Mouse (Mus musculus) thymus, postnatal 14 days (tissue): Measurements from ENCODE around the gene Kif26b.

ENCODE experiments used
- DNase-seq: peaks from one replicate; pipeline ENCODE4 v3.0.0; 2021

Gene Kif26b

GRCm38 (mm10) chr1:178667808-178668207 is 138.9 kb downstream of the Kif26b start:
- no peak for DNase-seq

GRCm38 (mm10) chr1:178668907-178669306 is 140.0 kb downstream of the Kif26b start:
- DNase-seq = no peak

- no peak for DNase-seq
Observed at GRCm38 (mm10) chr1:178673051-178673450, 144.1 kb downstream of the Kif26b start.

- no peak for DNase-seq
Observed at GRCm38 (mm10) chr1:178673506-178673905, 144.6 kb downstream of the Kif26b start.

- DNase-seq = no peak
Observed at GRCm38 (mm10) chr1:178675542-178676252, 146.8 kb downstream of the Kif26b start.

GRCm38 (mm10) chr1:178677160-178677559 is 148.2 kb downstream of the Kif26b start:
- DNase-seq = no peak

- no peak for DNase-seq
Observed at GRCm38 (mm10) chr1:178677630-178678221, 148.8 kb downstream of the Kif26b start.

GRCm38 (mm10) chr1:178683631-178684030 is 154.7 kb downstream of the Kif26b start:
- DNase-seq = no peak

- DNase-seq = no peak
Observed at GRCm38 (mm10) chr1:178684991-178685680, 156.2 kb downstream of the Kif26b start.

GRCm38 (mm10) chr1:178686881-178687280 is 158.0 kb downstream of the Kif26b start:
- no peak for DNase-seq

GRCm38 (mm10) chr1:178689512-178689911 is 160.6 kb downstream of the Kif26b start:
- no peak for DNase-seq

GRCm38 (mm10) chr1:178691679-178692078 is 162.8 kb downstream of the Kif26b start:
- no peak for DNase-seq

- no peak for DNase-seq
Observed at GRCm38 (mm10) chr1:178700102-178700501, 171.2 kb downstream of the Kif26b start.

- DNase-seq = no peak
Observed at GRCm38 (mm10) chr1:178703496-178703895, 174.6 kb downstream of the Kif26b start.

- DNase-seq = no peak
Observed at GRCm38 (mm10) chr1:178707925-178708351, 179.0 kb downstream of the Kif26b start.

- no peak for DNase-seq
Observed at GRCm38 (mm10) chr1:178708356-178708755, 179.4 kb downstream of the Kif26b start.

GRCm38 (mm10) chr1:178712189-178712873 is 183.4 kb downstream of the Kif26b start:
- DNase-seq = no peak

GRCm38 (mm10) chr1:178714209-178714608 is 185.3 kb downstream of the Kif26b start:
- DNase-seq = no peak

- no peak for DNase-seq
Observed at GRCm38 (mm10) chr1:178716411-178716810, 187.5 kb downstream of the Kif26b start.

- no peak for DNase-seq
Observed at GRCm38 (mm10) chr1:178720821-178721220, 191.9 kb downstream of the Kif26b start.

GRCm38 (mm10) chr1:178722793-178723192 is 193.9 kb downstream of the Kif26b start:
- DNase-seq = no peak

GRCm38 (mm10) chr1:178725536-178725935 is 196.6 kb downstream of the Kif26b start:
- DNase-seq = no peak

GRCm38 (mm10) chr1:178728256-178728655 is 199.3 kb downstream of the Kif26b start:
- no peak for DNase-seq
